Mouse (Mus musculus) left cerebral cortex, postnatal 10 days (tissue): ENCODE measurements at regions not wholly inside any gene's neighbourhood (a gene's known extent, or its start where the extent isn't known, plus 50 kb on each side); places are given as distances from the start of the nearest gene placed in this dataset.

Experiments used
- DNase-seq, 2 experiments: peaks; one replicate each; pipeline ENCODE4 v3.0.0; 2021 to 2022; ENCODE audit warnings: low spot score in 2 of 2, mixed read lengths in 1 of 2; ENCODE audit errors: extremely low spot score in 1 of 2
- intact Hi-C: fragments of 180-260 bp; cut with DNase I; formaldehyde crosslinking; loops from one replicate; pipeline ENCODE4 v1.15.1; 2025

DNA sequence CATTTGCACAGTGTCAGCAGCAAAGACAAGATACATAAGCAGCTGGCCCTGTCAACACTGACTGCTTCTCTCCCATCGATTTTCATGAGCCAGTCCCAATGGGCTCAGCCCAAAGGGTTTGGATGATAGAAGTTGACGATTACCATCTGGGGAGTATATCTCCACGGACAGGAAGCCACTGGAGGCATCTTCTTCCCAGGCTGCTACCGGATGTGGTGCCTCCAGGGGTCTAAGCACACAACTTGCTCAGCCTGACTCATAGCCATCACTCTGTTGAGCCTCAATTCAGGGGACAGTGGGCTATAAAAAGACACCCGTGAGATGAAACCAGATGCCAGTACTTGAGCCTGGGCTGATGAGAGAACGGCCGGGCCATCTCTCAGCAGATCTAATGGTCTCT, 71.1 kb upstream of the Hif1a start:
- intact Hi-C loops: no loop called here
- peak in 1 of 2 experiments; percentile 32 for DNase-seq

DNA sequence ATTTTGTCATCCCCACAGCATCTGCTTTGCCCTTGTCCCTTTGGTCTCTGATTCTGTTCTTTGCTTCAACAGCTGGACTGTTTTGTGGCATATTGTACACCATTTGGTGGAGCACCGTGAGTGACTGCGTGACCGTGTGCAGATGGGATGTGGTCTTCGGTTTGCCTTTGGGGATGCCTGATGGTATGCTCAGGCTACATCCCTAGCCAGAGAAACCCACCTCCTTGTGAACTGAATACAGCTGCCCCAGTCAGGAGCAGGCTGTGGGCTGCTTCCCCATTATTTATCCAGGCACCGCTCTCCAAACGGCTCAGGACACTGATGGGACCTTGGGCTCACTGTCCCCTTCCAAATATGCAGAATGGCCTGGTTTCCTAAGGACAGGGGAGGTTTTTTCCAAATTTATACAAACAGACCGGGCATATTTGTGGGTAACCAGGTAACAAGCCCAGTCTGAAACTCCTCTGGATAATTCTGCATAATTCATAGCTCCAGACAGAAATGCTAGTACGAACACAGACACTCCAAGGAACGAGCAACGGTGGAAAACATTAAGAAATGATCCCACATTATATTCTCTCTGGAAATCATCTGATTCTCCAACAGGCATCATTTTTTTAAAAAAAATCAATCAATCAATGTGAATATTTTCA, 70.5 kb upstream of the Hif1a start:
- no peak for DNase-seq
- intact Hi-C loops: no loop called here

DNA sequence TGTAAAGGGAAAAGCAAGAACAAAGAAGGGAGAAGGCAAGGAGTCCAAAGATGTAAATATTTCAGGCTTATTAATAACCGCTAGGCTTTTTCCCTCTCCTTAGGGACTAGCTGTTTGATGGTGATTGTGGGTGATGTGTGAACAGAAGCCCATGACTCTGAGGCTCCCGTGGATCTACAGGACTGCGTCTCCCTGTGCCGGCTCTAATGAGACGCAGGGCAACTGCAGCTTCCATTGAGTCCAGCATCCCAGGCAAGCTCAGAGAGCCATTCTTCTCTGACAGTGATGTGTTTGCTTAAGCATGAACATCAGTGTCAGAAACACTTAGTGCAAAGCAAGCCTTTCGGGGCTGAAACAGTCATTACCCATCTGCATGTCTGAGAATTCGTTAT, 70.0 kb upstream of the Hif1a start:
- DNase-seq: no peak
- intact Hi-C loops: no loop called here

DNA sequence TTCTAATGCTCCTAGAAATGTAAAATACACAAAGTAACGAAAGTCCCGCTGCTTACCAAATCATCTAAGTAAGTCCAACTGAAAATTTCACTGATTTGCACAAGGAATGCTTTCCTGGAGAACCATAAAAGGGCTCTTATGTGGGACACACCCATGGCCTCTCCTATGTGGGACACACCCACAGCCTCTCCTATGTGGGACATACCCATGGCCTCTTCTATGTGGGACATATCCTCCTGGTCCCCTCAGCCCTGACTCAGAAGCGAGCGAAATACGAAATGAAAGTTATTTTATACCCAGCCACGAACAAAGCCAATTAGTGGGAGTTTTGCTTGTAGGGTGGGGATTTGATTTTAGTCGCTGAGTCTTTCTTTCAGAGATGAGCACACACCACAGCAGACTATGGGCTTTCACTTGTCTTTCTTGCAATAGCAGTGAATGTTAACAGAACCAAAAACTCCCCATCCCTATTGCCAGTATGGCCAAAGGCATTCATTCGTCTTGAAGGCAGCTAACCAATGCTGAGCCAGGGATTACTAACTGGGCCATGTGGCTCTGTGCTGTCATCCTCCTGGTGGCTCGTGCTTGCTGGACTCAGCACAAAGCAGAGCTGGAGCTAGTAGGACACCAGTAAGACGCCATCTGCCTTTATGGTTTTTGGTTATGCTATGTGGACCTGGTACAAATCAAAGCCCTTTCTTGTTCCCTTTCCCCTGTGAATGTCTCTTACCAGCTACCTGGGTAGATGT, 69.4 kb upstream of the Hif1a start:
- intact Hi-C loops: no loop called here
- no peak for DNase-seq

DNA sequence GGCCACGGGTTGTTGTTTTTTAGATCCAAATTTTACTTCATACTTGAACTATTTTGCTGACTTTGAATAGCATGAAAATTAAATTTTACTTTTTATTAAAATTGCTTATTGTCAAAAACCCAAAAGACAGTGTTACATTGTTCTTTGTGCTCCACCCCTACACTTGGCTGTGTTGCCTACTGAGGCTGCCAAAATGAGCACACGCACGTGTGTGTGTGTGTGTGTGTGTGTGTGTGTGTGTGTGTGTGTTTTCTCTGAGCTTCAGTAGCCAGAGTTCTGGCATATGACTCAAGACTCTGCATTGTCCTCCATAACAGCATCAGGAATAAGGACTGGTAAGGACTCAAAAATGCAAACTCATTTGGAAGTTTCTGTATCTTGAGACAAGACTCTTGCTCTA, 68.4 kb upstream of the Hif1a start:
- intact Hi-C loops: no loop called here
- DNase-seq: no peak

DNA sequence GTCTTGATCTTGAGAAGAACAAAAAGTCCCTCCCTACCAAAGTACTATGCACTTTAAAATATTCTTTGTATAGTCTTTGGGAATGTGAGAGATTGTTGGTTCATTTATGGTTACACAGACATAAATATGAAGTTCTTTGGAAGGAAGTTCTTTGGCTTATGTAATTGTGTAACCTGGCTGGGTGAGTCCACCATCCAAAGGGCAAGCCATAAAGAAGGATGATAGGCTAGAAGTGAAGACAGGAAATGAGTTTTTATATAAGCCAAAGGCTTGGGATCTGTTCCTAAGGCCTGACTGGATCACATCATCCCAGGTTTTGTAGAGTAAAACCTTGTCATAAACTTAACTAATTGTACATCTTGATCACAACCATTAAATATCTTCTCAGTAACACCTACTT, 65.0 kb upstream of the Hif1a start:
- intact Hi-C loops: no loop called here
- no peak for DNase-seq

DNA sequence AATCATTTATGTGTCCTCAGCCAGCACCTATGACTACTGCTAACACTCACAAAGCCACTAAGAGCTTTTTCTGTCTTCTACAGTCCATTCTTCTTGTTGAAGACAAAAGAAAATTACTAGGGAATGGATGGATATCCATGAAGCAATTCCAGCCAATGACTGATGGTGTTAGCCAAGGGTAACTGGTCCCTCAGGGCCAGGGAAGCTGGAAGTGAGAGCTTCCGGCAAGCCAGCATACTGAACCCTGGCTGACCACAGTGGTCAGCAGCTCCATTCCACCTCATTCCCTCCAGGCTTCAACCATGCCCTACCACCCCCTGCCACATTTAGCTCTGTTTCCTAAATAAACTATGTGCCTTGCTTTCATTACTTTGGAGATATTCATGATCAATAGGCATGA, 64.1 kb upstream of the Hif1a start:
- DNase-seq: no peak
- intact Hi-C loops: no loop called here

DNA sequence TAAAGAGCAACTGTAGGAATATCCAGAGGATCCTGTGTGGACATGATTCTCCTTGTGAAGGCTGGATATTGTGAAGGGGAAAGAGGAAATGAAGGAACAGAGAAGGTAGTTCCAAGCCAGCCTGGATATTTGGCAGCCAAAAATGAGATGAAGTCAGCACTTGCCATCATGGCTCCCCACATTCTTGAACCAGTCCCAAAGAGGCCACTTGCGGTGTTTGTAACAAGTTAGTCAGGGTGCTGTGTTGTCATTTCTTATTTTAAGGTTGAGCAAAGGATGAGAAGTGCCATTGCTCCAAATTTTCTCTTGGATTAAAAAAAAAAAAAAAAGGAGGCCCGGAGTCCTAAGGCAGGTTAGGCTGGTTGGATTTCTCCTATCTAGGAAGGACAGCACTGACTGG, 63.3 kb upstream of the Hif1a start:
- DNase-seq: no peak

DNA sequence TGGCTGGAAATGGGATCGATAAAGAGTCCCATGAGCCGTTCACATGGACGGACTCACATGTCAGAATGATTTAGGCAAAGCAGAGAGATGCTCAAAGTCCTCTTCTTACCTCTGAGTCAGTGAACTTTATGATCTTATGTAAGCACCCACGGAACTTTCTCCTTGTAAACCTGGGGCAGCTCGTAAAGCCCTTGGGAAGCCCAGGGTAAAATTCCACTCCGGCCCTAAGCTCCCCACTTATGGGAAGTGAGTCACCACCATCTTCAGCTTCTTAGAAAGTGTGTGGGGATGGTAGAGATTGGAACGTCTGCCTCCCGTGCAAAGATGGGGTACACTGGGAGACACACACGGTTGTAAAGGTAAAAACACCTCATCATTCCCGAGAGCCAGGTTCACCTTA, 62.8 kb upstream of the Hif1a start:
- intact Hi-C loops: no loop called here
- DNase-seq: no peak

More for the DNA sequence above, 63.3 kb upstream of the Hif1a start:
- intact Hi-C loops: no loop called here

DNA sequence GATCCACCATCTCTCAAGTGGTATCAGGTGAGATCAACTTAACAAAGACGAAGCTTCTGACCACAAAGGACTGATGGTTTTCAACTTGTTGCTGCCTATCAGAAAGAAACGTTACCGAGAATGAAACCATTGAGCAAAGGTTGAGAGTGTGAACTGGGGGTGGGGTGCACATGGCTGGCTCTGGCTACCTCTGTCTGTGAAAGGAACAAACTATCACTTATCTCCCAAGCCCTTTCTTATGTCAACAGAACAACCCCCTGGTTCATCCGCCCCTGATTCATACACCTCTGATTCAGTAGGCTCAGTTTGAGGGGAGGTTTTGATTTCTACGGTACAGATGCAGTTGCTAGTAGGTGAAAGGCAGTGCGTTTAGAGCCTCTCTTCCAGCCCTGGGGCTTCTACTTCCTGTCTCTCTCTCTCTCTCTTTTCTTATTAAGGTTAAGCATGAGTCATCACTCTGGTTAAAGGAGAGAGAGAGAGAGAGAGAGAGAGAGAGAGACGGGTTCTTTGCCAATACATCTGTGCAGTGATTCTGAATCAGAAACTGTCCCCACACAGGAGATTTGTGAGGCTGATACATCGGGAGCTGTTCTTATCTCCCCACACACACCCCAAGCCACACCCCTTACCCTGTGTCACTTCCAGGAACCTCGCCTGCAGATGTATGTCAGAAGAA, 59.0 kb upstream of the Hif1a start:
- DNase-seq: no peak
- intact Hi-C loops: no loop called here

DNA sequence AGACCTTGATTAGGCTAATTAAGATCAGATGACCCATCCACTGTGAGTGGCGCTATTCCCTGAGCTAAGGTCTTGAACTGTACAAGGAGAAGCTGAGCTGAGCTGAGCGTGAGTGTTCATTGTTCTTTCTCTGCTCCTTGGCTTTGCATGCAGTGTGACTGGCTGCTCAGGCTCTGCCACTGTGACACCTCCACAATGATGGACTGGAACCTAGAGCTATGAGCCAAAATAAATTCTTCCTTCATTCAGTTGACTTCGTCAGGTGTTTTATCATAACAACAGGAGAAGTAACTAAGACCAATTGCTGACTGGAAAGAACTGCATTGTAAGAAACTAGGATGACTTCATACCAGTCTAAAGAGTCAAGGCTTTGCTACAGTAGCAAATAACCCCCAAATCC, 56.4 kb upstream of the Hif1a start:
- intact Hi-C loops: no loop called here
- DNase-seq: no peak

DNA sequence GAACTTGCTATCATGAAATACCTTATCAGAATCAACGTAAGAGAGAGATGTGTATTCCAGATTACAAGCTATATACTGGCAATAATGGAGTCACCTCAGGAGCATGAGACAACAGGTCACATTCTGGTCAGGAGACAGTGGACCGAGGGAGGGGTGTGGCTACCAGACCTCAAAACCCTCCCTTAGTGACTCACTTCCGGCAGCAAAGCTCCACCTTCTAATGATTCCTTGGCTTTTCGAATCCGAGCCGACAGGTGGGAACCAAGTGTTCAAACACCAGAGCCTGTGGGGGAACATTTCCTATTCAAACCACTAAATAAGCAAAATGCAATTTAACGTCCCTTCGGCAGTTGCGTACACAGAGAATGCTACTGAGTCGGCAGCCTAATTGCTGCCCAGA, 54.5 kb upstream of the Hif1a start:
- intact Hi-C loops: no loop called here
- no peak for DNase-seq

DNA sequence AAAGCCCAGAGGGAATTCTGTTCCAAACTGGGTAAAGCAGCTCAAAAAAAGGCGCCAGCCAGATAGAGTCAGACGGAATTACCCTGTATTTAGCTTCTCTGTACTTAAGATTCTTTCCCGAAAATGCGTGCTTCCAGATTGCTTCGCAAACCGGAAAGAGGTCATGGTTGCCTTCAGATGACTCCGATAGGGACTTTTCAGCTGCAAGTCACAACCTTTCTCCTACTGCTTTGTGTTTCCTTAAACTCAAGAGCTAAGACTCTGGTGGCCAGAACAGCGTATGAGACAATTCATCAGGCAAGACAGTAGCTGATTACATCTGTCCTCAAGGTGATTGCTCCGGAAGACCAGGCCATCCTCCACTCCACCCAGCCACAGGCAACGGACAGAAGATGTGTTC, 53.8 kb upstream of the Hif1a start:
- intact Hi-C loops: no loop called here
- no peak for DNase-seq

DNA sequence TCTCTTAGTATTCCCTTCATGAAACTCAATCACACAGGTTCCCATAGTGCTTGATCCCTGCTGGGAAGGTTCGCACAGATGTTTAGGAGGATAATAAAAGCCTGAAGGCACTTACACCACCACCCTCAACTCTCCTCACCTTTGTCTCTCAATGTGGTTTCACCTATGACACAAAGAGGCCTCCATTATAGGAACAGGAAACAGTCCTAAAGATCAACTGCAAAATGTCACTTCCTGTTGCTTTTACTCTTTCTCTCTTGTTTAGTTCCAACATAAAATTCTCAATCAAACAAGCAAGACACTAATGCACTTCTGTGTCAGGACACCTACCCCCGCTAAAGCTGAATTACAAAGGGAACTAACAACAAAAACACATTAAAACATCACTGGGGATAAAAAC, 50.3 kb upstream of the Hif1a start:
- intact Hi-C loops: no loop called here
- DNase-seq: no peak
